Mouse (Mus musculus): ENCODE data around the gene Wif1. TPM values are rescaled to one million over a fixed set of nuclear protein-coding genes. Genes with fewer than 3 reads are reported as not detected.

The Wif1 gene
- polyA plus RNA-seq, 1 experiment from 2014 or later = 18.7 TPM

- Histone ChIP-seq H3K27me3 (ENCODE audit: control insufficient read depth, insufficient read depth, low read depth, low read length) (peaks cover 14% of the 10 kb centered on the region), H3K9me3 (replicated peaks; ENCODE audit: control insufficient read depth, low read length, poor library complexity, severe bottlenecking) (no peaks in the 10 kb centered on the region), H3K36me3 (ENCODE audit: control insufficient read depth, insufficient read depth, low read length) (no peaks in the 10 kb centered on the region), H3K4me3 (ENCODE audit: low read depth, low read length) (peak overlapping the region; percentile 62), H3K4me1 (ENCODE audit: control insufficient read depth, insufficient read depth, low read length) (peaks cover 5% of the 10 kb centered on the region; the same call in 1 of the 2 replicates), H3K27ac (ENCODE audit: low read length) (no peak overlapping the region), H3K9ac (ENCODE audit: low read depth, low read length) (peak overlapping the region; percentile 69; the same call in 1 of the 2 replicates), H3K4me2 (ENCODE audit: low read length) (peak overlapping the region; percentile 98)
- WGBS = 12% methylated on average over 5 of the region's 5 CpGs
- no peak for ATAC-seq
These were observed 798 bp downstream of the Wif1 start for GRCm38 (mm10) chr10:121034569-121034947.

DNA sequence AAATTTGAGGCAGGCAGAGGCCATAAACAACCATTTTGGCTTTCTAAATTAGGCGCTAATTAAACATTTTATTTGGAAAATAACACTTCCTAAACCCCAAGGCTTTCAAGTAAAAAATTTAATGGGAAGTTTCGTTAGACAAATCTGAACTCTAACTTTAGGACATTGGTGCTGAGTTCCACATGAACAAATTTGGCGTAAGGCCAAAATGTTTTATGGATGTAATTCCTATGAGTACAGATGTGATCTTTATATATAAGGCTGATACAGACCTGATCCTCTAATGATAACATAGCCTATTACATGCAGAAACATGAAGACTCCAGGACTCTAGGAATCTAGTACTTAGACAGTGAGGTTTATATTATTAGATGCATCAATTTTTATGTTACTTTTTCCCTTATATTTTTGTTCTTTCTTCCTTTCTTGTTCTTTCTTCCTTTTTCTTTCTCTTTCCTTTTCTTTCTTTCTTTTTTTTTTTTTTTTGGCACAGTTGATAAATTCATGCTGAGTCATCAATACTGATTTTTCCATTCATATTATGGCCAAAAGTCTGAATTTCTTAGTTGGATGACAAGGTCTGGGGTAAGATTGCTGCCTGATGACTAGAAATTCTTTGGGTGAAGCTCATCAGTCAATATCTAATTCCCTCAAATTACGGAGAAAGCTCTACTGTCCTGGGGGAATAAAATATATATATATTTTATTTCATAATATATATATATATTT is 5.0 kb downstream of the Wif1 start:
- ATAC-seq = no peak
- no peaks in the 10 kb centered on the region for H3K9me3 ChIP-seq (replicated peaks; ENCODE audit: control insufficient read depth, low read length, poor library complexity, severe bottlenecking)
- H3K4me2 ChIP-seq (ENCODE audit: low read length) = no peak overlapping the region
- H3K27me3 ChIP-seq (ENCODE audit: control insufficient read depth, insufficient read depth, low read depth, low read length) = peaks cover 11% of the 10 kb centered on the region
- no peak overlapping the region for H3K4me3 ChIP-seq (ENCODE audit: low read depth, low read length)
- WGBS = 89% methylated on average over 4 of the region's 4 CpGs
- no peaks in the 10 kb centered on the region for H3K36me3 ChIP-seq (ENCODE audit: control insufficient read depth, insufficient read depth, low read length)
- H3K27ac ChIP-seq (ENCODE audit: low read length) = no peak overlapping the region
- no peak overlapping the region for H3K9ac ChIP-seq (ENCODE audit: low read depth, low read length)
- H3K4me1 ChIP-seq (ENCODE audit: control insufficient read depth, insufficient read depth, low read length) = peaks cover 5% of the 10 kb centered on the region; the same call in 1 of the 2 replicates

GRCm38 (mm10) chr10:121040911-121041310 is 7.2 kb downstream of the Wif1 start:
- Histone ChIP-seq H3K9ac (ENCODE audit: low read depth, low read length) (no peak overlapping the region), H3K9me3 (replicated peaks; ENCODE audit: control insufficient read depth, low read length, poor library complexity, severe bottlenecking) (no peaks in the 10 kb centered on the region), H3K4me1 (ENCODE audit: control insufficient read depth, insufficient read depth, low read length) (no peaks in the 10 kb centered on the region), H3K27me3 (ENCODE audit: control insufficient read depth, insufficient read depth, low read depth, low read length) (peaks cover 7% of the 10 kb centered on the region), H3K4me2 (ENCODE audit: low read length) (no peak overlapping the region), H3K4me3 (ENCODE audit: low read depth, low read length) (no peak overlapping the region), H3K36me3 (ENCODE audit: control insufficient read depth, insufficient read depth, low read length) (no peaks in the 10 kb centered on the region), H3K27ac (ENCODE audit: low read length) (no peak overlapping the region)
- ATAC-seq = no peak
- 68% methylated on average over 14 of the region's 14 CpGs for WGBS

- 72% methylated on average over 10 of the region's 10 CpGs for WGBS
- Histone ChIP-seq H3K9me3 (replicated peaks; ENCODE audit: control insufficient read depth, low read length, poor library complexity, severe bottlenecking) (no peaks in the 10 kb centered on the region), H3K4me1 (ENCODE audit: control insufficient read depth, insufficient read depth, low read length) (no peaks in the 10 kb centered on the region), H3K36me3 (ENCODE audit: control insufficient read depth, insufficient read depth, low read length) (no peaks in the 10 kb centered on the region), H3K9ac (ENCODE audit: low read depth, low read length) (no peak overlapping the region), H3K4me3 (ENCODE audit: low read depth, low read length) (no peak overlapping the region), H3K4me2 (ENCODE audit: low read length) (no peak overlapping the region), H3K27ac (ENCODE audit: low read length) (no peak overlapping the region), H3K27me3 (ENCODE audit: control insufficient read depth, insufficient read depth, low read depth, low read length) (no peaks in the 10 kb centered on the region)
- ATAC-seq = no peak
These were observed 13.7 kb downstream of the Wif1 start for GRCm38 (mm10) chr10:121047440-121047839.

- H3K9me3 ChIP-seq (replicated peaks; ENCODE audit: control insufficient read depth, low read length, poor library complexity, severe bottlenecking) = no peaks in the 10 kb centered on the region
- WGBS = 89% methylated on average over 6 of the region's 6 CpGs
- peaks cover 5% of the 10 kb centered on the region; the same call in 1 of the 2 replicates for H3K4me1 ChIP-seq (ENCODE audit: control insufficient read depth, insufficient read depth, low read length)
- no peaks in the 10 kb centered on the region for H3K27me3 ChIP-seq (ENCODE audit: control insufficient read depth, insufficient read depth, low read depth, low read length)
- no peak overlapping the region for H3K9ac ChIP-seq (ENCODE audit: low read depth, low read length)
- no peaks in the 10 kb centered on the region for H3K36me3 ChIP-seq (ENCODE audit: control insufficient read depth, insufficient read depth, low read length)
- no peak overlapping the region for H3K27ac ChIP-seq (ENCODE audit: low read length)
- no peak overlapping the region for H3K4me3 ChIP-seq (ENCODE audit: low read depth, low read length)
- no peak overlapping the region for H3K4me2 ChIP-seq (ENCODE audit: low read length)
- ATAC-seq = no peak
These were observed 18.3 kb downstream of the Wif1 start for GRCm38 (mm10) chr10:121052076-121052475.

DNA sequence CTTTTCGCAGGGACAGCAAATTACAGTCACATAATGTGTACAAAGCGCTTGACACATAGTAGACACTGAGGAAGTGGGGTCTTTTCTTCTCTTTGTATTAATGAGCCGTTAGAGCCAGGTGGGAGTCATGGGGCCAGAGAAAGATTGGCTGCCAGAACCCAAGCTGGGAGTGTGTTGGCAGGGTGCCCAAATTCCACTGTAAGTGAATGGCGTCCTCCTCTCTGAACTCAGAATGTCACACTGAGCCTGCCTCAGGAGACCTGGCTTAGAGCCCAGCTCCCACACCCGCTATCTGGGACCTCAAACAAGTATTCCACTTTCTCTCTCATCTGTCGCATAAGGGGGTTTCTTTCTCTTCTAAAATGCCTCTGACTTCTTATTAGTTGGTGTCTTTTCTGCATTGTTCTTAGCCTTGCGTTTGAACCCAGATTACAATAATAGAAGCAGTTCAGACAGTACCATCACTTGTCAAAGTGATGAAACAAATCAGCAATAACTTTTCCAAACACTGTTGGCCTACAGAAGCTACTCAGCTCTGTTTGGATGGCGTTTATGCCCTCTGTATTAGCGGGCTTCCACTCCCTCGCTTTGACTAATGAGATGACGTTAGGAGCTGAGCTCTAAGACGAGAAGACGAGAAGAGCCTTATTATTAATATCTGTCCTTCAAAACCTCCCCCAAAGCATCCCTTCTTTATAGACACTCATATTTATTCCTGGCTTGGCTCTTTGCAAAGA is 21.9 kb downstream of the Wif1 start:
- Histone ChIP-seq H3K4me1 (ENCODE audit: control insufficient read depth, insufficient read depth, low read length) (peaks cover 5% of the 10 kb centered on the region; the same call in 1 of the 2 replicates), H3K27ac (ENCODE audit: low read length) (0 out of 2 replicates have a peak overlapping the region, but pooled peaks have one; percentile 2), H3K27me3 (ENCODE audit: control insufficient read depth, insufficient read depth, low read depth, low read length) (no peaks in the 10 kb centered on the region), H3K4me3 (ENCODE audit: low read depth, low read length) (no peak overlapping the region), H3K9me3 (replicated peaks; ENCODE audit: control insufficient read depth, low read length, poor library complexity, severe bottlenecking) (no peaks in the 10 kb centered on the region), H3K36me3 (ENCODE audit: control insufficient read depth, insufficient read depth, low read length) (no peaks in the 10 kb centered on the region), H3K9ac (ENCODE audit: low read depth, low read length) (no peak overlapping the region), H3K4me2 (ENCODE audit: low read length) (no peak overlapping the region)
- ATAC-seq = peak; percentile 85
- WGBS = 26% methylated on average over 13 of the region's 13 CpGs

DNA sequence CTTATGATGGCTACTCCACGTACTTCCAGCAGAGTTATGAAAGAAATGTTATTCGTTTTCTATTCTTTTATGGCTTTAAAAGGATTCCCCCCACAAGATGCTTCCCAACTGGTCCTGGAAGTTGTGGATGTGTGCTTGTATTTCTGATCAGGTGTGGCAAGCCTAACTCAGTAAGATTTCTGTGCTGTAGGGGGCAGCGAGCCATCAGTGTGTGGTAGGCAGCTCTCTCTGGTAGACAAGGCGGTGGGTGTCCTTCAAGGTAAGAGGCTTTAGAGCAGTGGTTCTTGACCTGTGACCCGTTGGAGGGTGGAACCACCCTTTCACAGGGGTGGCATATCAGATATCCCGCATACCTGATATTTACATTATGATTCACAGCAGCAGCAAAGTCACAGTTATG is 23.1 kb downstream of the Wif1 start:
- H3K9ac ChIP-seq (ENCODE audit: low read depth, low read length) = no peak overlapping the region
- no peak overlapping the region for H3K27ac ChIP-seq (ENCODE audit: low read length)
- WGBS = 85% methylated on average over 6 of the region's 6 CpGs
- H3K4me3 ChIP-seq (ENCODE audit: low read depth, low read length) = no peak overlapping the region
- no peaks in the 10 kb centered on the region for H3K27me3 ChIP-seq (ENCODE audit: control insufficient read depth, insufficient read depth, low read depth, low read length)
- H3K4me2 ChIP-seq (ENCODE audit: low read length) = no peak overlapping the region
- H3K9me3 ChIP-seq (replicated peaks; ENCODE audit: control insufficient read depth, low read length, poor library complexity, severe bottlenecking) = no peaks in the 10 kb centered on the region
- ATAC-seq = no peak
- H3K4me1 ChIP-seq (ENCODE audit: control insufficient read depth, insufficient read depth, low read length) = peaks cover 8% of the 10 kb centered on the region; the same call in 1 of the 2 replicates
- no peaks in the 10 kb centered on the region for H3K36me3 ChIP-seq (ENCODE audit: control insufficient read depth, insufficient read depth, low read length)

DNA sequence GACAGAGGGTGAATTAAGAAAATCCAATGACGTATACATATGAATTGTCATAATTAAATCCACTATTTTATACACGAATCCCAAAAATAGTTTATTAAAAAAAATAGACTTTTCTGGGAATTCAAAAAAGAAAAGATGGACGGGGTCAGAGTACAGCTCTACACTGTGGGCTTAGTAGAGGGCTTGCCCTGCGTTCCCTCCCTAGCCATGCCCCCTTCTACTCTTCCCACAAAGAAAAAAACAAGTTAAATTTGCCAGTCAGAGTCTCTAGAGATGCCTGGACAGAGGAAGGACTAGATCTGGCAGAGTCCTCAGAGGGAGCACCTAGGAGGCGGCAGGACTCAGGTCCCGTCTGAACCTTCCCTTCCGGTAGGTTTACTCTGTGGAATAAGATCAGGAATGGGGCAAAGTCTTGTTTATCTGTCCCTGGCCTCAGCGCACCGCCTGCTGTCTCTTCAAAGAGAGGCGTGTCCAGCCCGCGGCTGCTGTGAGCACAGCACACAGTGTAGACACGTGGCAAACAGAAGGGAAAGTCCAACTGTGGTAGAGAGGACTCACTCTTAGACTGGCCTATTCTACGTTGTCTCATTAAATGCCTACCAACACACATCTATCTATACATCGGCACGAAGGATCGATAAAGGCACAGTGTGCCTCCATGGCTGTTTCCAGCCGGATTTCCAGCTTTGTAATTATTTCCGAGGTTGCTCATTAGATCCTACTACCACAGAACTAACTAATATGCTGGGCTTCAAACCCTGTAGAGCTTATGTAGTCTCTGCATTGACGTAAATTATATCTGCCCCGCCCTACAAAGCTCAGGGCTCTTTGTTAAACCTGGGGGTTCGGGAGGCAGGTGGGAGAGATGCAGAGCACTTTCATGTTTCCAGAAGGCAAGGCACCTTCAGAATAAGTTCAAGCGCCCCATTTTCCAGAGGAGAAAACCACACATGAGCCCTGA is 25.6 kb downstream of the Wif1 start:
- Histone ChIP-seq H3K9me3 (replicated peaks; ENCODE audit: control insufficient read depth, low read length, poor library complexity, severe bottlenecking) (no peaks in the 10 kb centered on the region), H3K27me3 (ENCODE audit: control insufficient read depth, insufficient read depth, low read depth, low read length) (no peaks in the 10 kb centered on the region), H3K4me2 (ENCODE audit: low read length) (no peak overlapping the region), H3K4me1 (ENCODE audit: control insufficient read depth, insufficient read depth, low read length) (peaks cover 8% of the 10 kb centered on the region; the same call in 1 of the 2 replicates), H3K36me3 (ENCODE audit: control insufficient read depth, insufficient read depth, low read length) (no peaks in the 10 kb centered on the region), H3K27ac (ENCODE audit: low read length) (no peak overlapping the region), H3K9ac (ENCODE audit: low read depth, low read length) (no peak overlapping the region), H3K4me3 (ENCODE audit: low read depth, low read length) (no peak overlapping the region)
- 85% methylated on average over 23 of the region's 23 CpGs for WGBS
- ATAC-seq = no peak

All from midbrain, embryonic 16.5 days (tissue).